Mouse (Mus musculus): ENCODE data around the gene Nccrp1. TPM values are rescaled to one million over a fixed set of nuclear protein-coding genes. Genes with fewer than 3 reads are reported as not detected.

Gene Nccrp1
- polyA plus RNA-seq, 1 experiment from 2014 or later, result not detected

Small RNAs within 50 kb of the gene (microRNA-seq; reads per million reads assigned to microRNA genes)
- 2.1 reads per million for gene Mir7049

Other genes with a start within 250 kb of the Nccrp1 start
- gene Dll3, start 245.0 kb downstream of the Nccrp1 start, polyA plus RNA-seq (2016; fragmentation: Nextera tagmentation; extraction: Ambion mirVana), result 7.3 and 13.9 TPM in 2 replicates
- gene Timm50, start 235.2 kb downstream of the Nccrp1 start, polyA plus RNA-seq (2016; fragmentation: Nextera tagmentation; extraction: Ambion mirVana), result 215 and 243 TPM in 2 replicates
- 122 and 124 TPM in 2 replicates for gene Supt5, start 208.5 kb downstream of the Nccrp1 start, polyA plus RNA-seq (2016; fragmentation: Nextera tagmentation; extraction: Ambion mirVana)
- 1,023 and 1,043 TPM in 2 replicates for gene Rps16, start 196.6 kb downstream of the Nccrp1 start, polyA plus RNA-seq (2016; fragmentation: Nextera tagmentation; extraction: Ambion mirVana)
- 93.4 and 101 TPM in 2 replicates for gene Plekhg2, start 174.7 kb downstream of the Nccrp1 start, polyA plus RNA-seq (2016; fragmentation: Nextera tagmentation; extraction: Ambion mirVana)
- 5.6 and 5.7 TPM in 2 replicates for gene Zfp36, start 167.0 kb downstream of the Nccrp1 start, polyA plus RNA-seq (2016; fragmentation: Nextera tagmentation; extraction: Ambion mirVana)
- gene Med29, start 154.5 kb downstream of the Nccrp1 start, polyA plus RNA-seq (2016; fragmentation: Nextera tagmentation; extraction: Ambion mirVana), result 61.9 and 62.6 TPM in 2 replicates
- 88.3 and 89.0 TPM in 2 replicates for gene Paf1, start 154.3 kb downstream of the Nccrp1 start, polyA plus RNA-seq (2016; fragmentation: Nextera tagmentation; extraction: Ambion mirVana)
- 6.9 and 7.1 TPM in 2 replicates for gene Gmfg, start 109.8 kb downstream of the Nccrp1 start, polyA plus RNA-seq (2016; fragmentation: Nextera tagmentation; extraction: Ambion mirVana)
- 4.9 TPM in 2 replicates for gene Lrfn1, start 95.3 kb downstream of the Nccrp1 start, polyA plus RNA-seq (2016; fragmentation: Nextera tagmentation; extraction: Ambion mirVana)
- gene Ifnl2, start 36.8 kb downstream of the Nccrp1 start, polyA plus RNA-seq (2016; fragmentation: Nextera tagmentation; extraction: Ambion mirVana), result not detected in 2 replicates
- gene Ifnl3, start 24.4 kb downstream of the Nccrp1 start, polyA plus RNA-seq (2016; fragmentation: Nextera tagmentation; extraction: Ambion mirVana), result not detected in 2 replicates
- not detected in 2 replicates for gene Sycn, start 6.4 kb downstream of the Nccrp1 start, polyA plus RNA-seq (2016; fragmentation: Nextera tagmentation; extraction: Ambion mirVana)
- gene Samd4b, start 50.9 kb upstream of the Nccrp1 start, polyA plus RNA-seq (2016; fragmentation: Nextera tagmentation; extraction: Ambion mirVana), result 36.0 and 38.9 TPM in 2 replicates
- 70.1 and 75.8 TPM in 2 replicates for gene Pak4, start 50.9 kb upstream of the Nccrp1 start, polyA plus RNA-seq (2016; fragmentation: Nextera tagmentation; extraction: Ambion mirVana)
- not detected in 2 replicates for gene Acp7, start 84.1 kb upstream of the Nccrp1 start, polyA plus RNA-seq (2016; fragmentation: Nextera tagmentation; extraction: Ambion mirVana)
- gene Fbxo27, start 145.6 kb upstream of the Nccrp1 start, polyA plus RNA-seq (2016; fragmentation: Nextera tagmentation; extraction: Ambion mirVana), result 7.8 TPM in 2 replicates
- 11.9 and 14.3 TPM in 2 replicates for gene Fbxo17, start 169.6 kb upstream of the Nccrp1 start, polyA plus RNA-seq (2016; fragmentation: Nextera tagmentation; extraction: Ambion mirVana)
- 163 and 164 TPM in 2 replicates for gene Mrps12, start 194.6 kb upstream of the Nccrp1 start, polyA plus RNA-seq (2016; fragmentation: Nextera tagmentation; extraction: Ambion mirVana)
- 40.3 and 44.6 TPM in 2 replicates for gene Sars2, start 194.7 kb upstream of the Nccrp1 start, polyA plus RNA-seq (2016; fragmentation: Nextera tagmentation; extraction: Ambion mirVana)
- 0.49 and 2.1 TPM in 2 replicates for gene Ccer2, start 208.9 kb upstream of the Nccrp1 start, polyA plus RNA-seq (2016; fragmentation: Nextera tagmentation; extraction: Ambion mirVana)
- 64.4 and 64.8 TPM in 2 replicates for gene Sirt2, start 219.5 kb upstream of the Nccrp1 start, polyA plus RNA-seq (2016; fragmentation: Nextera tagmentation; extraction: Ambion mirVana)
- 55.1 and 55.5 TPM in 2 replicates for gene Nfkbib, start 220.3 kb upstream of the Nccrp1 start, polyA plus RNA-seq (2016; fragmentation: Nextera tagmentation; extraction: Ambion mirVana)
- gene Rinl, start 241.7 kb upstream of the Nccrp1 start, polyA plus RNA-seq (2016; fragmentation: Nextera tagmentation; extraction: Ambion mirVana), result 2.2 and 2.8 TPM in 2 replicates

All from embryonic facial prominence, embryonic 10.5 days (tissue).